Mouse (Mus musculus) heart, postnatal 36 days (tissue): ENCODE data around the gene Gm49776. TPM values are rescaled to one million over a fixed set of nuclear protein-coding genes. Genes with fewer than 3 reads are reported as not detected.
A peak's percentile ranks its signal among the peaks of the same experiment; 100 is the strongest.

ENCODE experiments used
- DNase-seq, 2 experiments: peaks; one replicate each; pipeline ENCODE4 v3.0.0; 2021 to 2022
- intact Hi-C: fragments of 180-260 bp; cut with DNase I; formaldehyde crosslinking; loops from one replicate; pipeline ENCODE4 v1.15.1; 2025
- total RNA-seq, 2 experiments: library from RNA; stranded (reverse); gene quantifications; 2 replicates each; pipeline ENCODE4 v1.2.3; 2021

The Gm49776 gene
- total RNA-seq, 2 experiments from 2014 or later: not detected

- intact Hi-C loops: loop anchor here (1.0 kb wide), 1 partner anchor 13 kb away; the partner anchor contains the start of genes Ranbp1 and Trmt2a
- peak; percentile 70 to 80 for DNase-seq
Observed at GRCm38 (mm10) chr16:18235389-18236065, 22.6 kb downstream of the Gm49776 start.

DNA sequence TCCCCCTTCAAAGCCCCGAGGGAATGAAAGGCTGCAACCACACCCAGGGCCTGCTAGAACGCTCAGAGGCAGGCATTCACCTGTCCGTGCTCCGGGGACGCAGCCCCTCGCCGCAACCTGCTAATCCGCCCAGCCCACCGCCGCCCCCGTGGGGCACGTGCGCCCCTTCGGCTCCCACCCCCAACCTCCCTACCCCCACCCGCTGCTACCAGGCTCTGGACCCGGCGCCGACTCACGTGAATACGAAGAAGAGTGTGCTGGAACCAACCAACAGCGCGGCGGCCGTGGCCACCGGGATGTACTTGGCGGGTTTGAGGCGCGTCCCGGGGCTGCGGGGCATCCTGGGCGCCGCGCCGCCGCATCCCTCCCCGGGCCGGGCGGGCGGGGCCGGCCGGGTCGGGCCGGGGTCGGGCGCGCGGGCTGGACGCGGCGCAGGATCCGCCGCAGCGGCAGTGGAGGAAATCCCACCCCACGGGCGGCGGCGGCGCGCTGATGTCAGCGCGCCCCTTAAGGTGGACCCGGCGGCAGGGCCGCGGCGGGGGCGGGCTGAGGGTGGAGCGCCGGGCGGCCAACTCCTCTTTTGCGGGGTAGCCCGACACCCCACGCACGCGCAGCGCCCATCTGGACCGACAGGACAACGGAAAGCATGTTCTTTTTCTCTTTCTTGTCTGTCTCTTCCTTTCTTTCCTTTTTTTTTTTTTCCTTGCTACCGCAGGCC, 23.3 kb downstream of the Gm49776 start, which contains the start of gene Zdhhc8:
TSS of gene Zdhhc8 (minus strand) at position 466 of the 718 bp plus-strand sequence.
- intact Hi-C loops: loop anchor here (1.0 kb wide), 1 partner anchor 13 kb away; the partner anchor contains the start of genes Ranbp1 and Trmt2a
- DNase-seq: peak; percentile 47 to 79

DNA sequence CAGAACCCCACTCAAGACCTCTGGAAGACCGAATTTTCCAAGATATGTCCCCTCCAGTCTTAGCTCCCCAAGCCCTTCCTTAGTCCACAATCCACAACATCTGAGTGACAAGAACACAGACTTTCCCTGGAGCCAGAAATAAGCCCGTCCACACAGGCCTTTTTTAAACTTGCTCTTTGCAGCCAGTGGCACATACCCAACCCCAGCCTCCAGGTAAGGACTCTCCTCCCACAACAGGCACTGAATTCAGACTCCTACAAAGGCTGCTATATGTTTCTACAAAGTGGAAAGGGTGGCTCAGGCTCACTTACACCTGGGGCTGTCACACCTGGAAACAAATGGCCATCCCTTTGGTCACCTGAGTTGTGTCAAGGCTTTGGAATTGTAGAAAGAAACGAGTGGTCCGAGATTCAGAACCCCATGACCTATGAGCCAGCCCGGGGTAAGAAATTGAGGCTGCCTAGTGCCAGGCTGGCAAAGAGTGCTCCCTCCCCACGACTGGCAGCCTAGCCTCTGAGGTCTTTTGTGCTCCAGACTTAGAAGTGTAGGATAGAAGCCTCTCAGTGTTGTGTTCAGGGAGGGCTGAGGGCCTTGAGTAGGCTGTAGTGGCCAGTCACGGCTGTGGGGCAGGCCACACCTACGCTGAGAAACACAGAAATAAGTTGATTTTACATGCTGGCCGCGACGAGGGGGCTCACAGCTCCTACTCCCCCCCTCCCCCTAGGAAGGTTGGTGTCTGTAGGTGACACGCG, 24.0 kb downstream of the Gm49776 start:
- DNase-seq: no peak
- intact Hi-C loops: no loop called here

GRCm38 (mm10) chr16:18233451-18233850, 24.7 kb downstream of the Gm49776 start:
- no peak for DNase-seq
- intact Hi-C loops: no loop called here

DNA sequence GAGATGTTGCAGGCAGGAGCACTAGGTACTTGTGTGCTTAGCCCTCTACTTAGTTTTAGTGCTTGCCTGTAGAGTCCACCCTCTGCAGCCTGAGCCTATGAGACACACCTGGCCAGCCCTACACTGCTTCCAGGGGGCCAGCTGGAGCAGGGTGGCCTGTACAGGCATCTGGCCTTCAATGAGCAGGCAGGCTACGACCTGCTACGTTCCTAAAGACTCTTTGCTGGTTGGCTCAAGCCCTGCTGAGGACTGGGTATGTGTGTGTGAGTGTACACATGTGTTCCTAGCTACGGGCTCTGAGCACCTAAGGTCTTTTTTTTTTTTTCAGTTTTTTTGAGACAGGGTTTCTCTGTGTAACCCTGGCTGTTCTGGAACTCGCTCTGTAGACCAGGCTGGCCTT, 26.7 kb downstream of the Gm49776 start:
- intact Hi-C loops: no loop called here
- DNase-seq: no peak

DNA sequence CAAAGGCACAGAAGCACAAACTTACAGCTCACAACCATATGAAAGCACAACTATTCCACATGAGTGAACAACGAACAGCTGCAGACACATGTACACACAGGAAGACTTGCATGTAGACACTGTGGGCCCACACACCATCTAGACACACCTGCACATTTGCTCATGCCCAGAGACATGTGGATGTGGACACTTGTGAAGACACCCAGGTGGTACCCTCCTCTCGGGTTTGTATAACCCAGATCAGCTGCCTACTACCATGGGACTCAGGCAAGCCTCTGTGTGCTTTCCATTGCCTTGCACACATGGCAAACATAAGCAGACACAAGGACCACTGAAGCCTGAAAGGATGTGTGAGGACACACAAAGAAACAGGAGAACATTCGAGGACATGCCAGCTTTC, 27.1 kb downstream of the Gm49776 start:
- intact Hi-C loops: no loop called here
- DNase-seq: no peak

GRCm38 (mm10) chr16:18230617-18231016, 27.5 kb downstream of the Gm49776 start:
- intact Hi-C loops: no loop called here

DNA sequence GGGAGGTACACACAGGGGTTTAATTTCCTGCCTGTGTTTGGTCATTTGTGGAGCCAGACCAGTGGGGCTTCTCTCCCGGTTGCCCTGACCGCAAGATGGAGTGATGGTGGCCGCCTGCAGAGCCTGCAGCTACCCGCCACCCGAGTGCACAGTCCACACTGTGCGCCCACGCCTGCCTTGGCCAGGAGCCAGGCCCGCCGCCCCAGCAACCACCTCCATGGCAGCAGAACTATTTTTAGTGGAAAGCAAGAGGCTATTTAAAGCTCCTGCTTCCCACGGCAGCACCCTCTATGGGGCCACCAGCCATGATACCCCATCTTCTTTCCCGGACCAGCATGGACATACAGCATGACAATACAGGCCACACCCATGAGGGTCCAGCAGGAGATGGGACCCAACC, 28.5 kb downstream of the Gm49776 start:
- DNase-seq: peak; percentile 51 to 52
- intact Hi-C loops: no loop called here

More at GRCm38 (mm10) chr16:18230617-18231016, 27.5 kb downstream of the Gm49776 start:
- DNase-seq: no peak

GRCm38 (mm10) chr16:18228856-18229255, 29.3 kb downstream of the Gm49776 start:
- intact Hi-C loops: no loop called here
- DNase-seq: no peak

- no peak for DNase-seq
- intact Hi-C loops: no loop called here
Observed at GRCm38 (mm10) chr16:18227897-18228422, 30.2 kb downstream of the Gm49776 start.

GRCm38 (mm10) chr16:18227187-18227586, 30.9 kb downstream of the Gm49776 start:
- intact Hi-C loops: no loop called here
- no peak for DNase-seq

GRCm38 (mm10) chr16:18222188-18222587, 35.9 kb downstream of the Gm49776 start:
- DNase-seq: no peak
- intact Hi-C loops: no loop called here

- intact Hi-C loops: no loop called here
Observed at GRCm38 (mm10) chr16:18221543-18221898, 36.6 kb downstream of the Gm49776 start.

GRCm38 (mm10) chr16:18220856-18221542, 37.1 kb downstream of the Gm49776 start:
- intact Hi-C loops: no loop called here
- no peak for DNase-seq

More at GRCm38 (mm10) chr16:18221543-18221898, 36.6 kb downstream of the Gm49776 start:
- no peak for DNase-seq

DNA sequence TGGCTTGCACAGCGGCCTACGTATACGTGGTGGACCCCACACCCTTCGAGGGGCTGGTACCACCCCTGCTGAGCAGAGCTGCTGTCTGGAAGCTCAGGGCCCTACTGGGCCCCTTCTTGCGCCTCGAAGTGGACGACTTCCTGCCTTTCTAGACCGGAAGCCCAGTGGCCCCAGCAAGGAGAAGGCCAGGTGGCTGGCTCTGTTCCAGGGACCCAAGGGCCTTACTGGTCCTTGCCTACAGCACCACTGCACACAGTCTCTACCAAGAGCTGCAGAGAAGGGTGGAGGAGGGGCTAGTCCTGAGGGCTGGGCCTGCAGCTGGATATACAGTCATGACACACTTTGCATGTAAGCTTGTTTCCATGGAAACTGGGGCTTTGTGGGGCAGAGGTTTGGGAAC, 38.1 kb downstream of the Gm49776 start:
- intact Hi-C loops: no loop called here
- DNase-seq: no peak

- DNase-seq: no peak
- intact Hi-C loops: no loop called here
Observed at GRCm38 (mm10) chr16:18218580-18218996, 39.5 kb downstream of the Gm49776 start.

DNA sequence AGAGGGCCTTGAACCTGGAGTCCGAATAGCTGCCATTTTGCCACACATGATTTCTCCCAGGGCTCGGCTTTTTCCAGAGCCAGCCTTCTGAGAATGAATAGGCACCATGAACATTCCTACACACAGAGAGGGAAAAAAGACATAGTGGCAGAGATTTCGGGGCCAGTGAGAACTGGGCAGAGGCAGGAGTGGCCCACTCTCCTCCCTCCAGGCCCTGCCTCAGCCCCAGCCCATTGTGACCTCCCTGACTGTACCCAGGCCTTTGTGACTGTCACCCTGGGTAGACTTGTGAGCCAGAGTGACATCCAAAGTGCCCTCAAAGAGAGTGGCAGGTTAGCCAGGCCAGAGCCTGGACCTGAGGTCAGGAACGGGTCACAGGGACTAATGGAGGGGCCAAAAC, 40.5 kb downstream of the Gm49776 start, which contains the start of gene Ccdc188:
TSS of gene Ccdc188 (plus strand) at position 301 of the 400 bp plus-strand sequence.
- intact Hi-C loops: no loop called here
- DNase-seq: no peak

- intact Hi-C loops: no loop called here
- no peak for DNase-seq
Observed at GRCm38 (mm10) chr16:18214858-18215257, 43.3 kb downstream of the Gm49776 start.

- intact Hi-C loops: no loop called here
- DNase-seq: no peak
Observed at GRCm38 (mm10) chr16:18213689-18214088, 44.4 kb downstream of the Gm49776 start.
